Mouse (Mus musculus) kidney, embryonic 15.5 days (tissue): Measurements from ENCODE around the gene Rrp1b. TPM values are rescaled to one million over a fixed set of nuclear protein-coding genes. Genes with fewer than 3 reads are reported as not detected.
A peak's percentile ranks its signal among the peaks of the same experiment; 100 is the strongest.

Experiments used
- ATAC-seq: fragments of 200-750 bp; cut with Nextera tagmentation; replicated peaks from 2 replicates; pipeline ENCODE4 v1.8.0; 2017; ENCODE audit warnings: moderate TSS enrichment; ENCODE audit not compliant: low FRiP score
- H3K27ac ChIP-seq: fragments of 300-500 bp; sonication (generic); 2 replicates; pipeline ENCODE4 v1.5.1; 2015; ENCODE audit warnings: mild to moderate bottlenecking, inconsistent platforms
- H3K27me3 ChIP-seq: fragments of 300-500 bp; sonication (generic); 2 replicates; pipeline ENCODE4 v1.6.1; 2015; ENCODE audit warnings: inconsistent platforms
- H3K36me3 ChIP-seq: fragments of 300-500 bp; sonication (generic); 2 replicates; pipeline ENCODE4 v1.6.1; 2015; ENCODE audit warnings: inconsistent platforms
- H3K4me1 ChIP-seq: fragments of 300-500 bp; sonication (generic); 2 replicates; pipeline ENCODE4 v1.6.1; 2015; ENCODE audit warnings: inconsistent platforms
- H3K4me2 ChIP-seq: fragments of 300-500 bp; sonication (generic); 2 replicates; pipeline ENCODE4 v1.6.1; 2015; ENCODE audit warnings: moderate library complexity, mild to moderate bottlenecking, inconsistent platforms
- H3K4me3 ChIP-seq: fragments of 300-500 bp; sonication (generic); replicated peaks from 2 replicates; pipeline ENCODE4 v1.5.1; 2015; ENCODE audit warnings: mild to moderate bottlenecking, inconsistent platforms
- H3K9ac ChIP-seq: fragments of 300-500 bp; sonication (generic); 2 replicates; pipeline ENCODE4 v1.6.1; 2015; ENCODE audit warnings: mild to moderate bottlenecking, inconsistent platforms
- H3K9me3 ChIP-seq: fragments of 300-500 bp; sonication (generic); replicated peaks from 2 replicates; pipeline ENCODE4 v1.6.1; 2016; ENCODE audit warnings: inconsistent platforms
- WGBS: fragments of 180-500 bp; shearing (Covaris S2); methylation state at CpG from one replicate; pipeline ENCODE4 v1.1.7; 2015; ENCODE audit warnings: mixed read lengths; 5-methylcytosine and 5-hydroxymethylcytosine counted together
- polyA plus RNA-seq: library from polyadenylated mRNA; unstranded; fragments of >200 nt; fragmentation: Nextera tagmentation; extraction: Ambion mirVana; gene quantifications from 2 replicates; pipeline ENCODE4 v1.2.1, GENCODE M21; 2015

Gene Rrp1b
- polyA plus RNA-seq, 1 experiment from 2014 or later, result 73.6 TPM

DNA sequence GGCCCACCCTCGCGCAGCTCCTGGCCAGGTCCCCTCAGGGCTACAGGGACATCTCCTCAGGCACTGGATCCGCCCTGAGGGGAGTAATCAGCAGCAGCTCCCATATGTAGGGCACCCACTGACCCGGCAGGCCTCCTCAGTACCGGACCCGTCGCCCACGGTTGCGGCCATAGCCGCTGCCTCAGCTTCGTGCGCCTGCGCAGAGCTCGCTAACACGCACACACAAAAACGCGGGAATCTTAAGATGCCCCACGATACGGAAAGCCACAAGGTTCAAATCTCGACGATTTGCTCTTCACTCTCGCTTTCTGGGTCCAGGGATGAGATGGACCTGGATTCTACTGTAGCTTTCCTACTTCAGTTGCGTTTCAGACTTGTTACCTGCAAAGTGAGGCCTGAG, 1.6 kb upstream of the Rrp1b start:
- Histone ChIP-seq H3K36me3 (peaks cover 9% of the 10 kb centered on the region; the same call in 1 of the 2 replicates), H3K4me3 (no peak overlapping the region), H3K9ac (no peak overlapping the region), H3K9me3 (no peaks in the 10 kb centered on the region), H3K27me3 (no peaks in the 10 kb centered on the region), H3K27ac (no peak overlapping the region), H3K4me1 (peaks cover 25% of the 10 kb centered on the region), H3K4me2 (no peak overlapping the region)
- 90% methylated on average over 23 of the region's 23 CpGs for WGBS
- ATAC-seq, result no peak

DNA sequence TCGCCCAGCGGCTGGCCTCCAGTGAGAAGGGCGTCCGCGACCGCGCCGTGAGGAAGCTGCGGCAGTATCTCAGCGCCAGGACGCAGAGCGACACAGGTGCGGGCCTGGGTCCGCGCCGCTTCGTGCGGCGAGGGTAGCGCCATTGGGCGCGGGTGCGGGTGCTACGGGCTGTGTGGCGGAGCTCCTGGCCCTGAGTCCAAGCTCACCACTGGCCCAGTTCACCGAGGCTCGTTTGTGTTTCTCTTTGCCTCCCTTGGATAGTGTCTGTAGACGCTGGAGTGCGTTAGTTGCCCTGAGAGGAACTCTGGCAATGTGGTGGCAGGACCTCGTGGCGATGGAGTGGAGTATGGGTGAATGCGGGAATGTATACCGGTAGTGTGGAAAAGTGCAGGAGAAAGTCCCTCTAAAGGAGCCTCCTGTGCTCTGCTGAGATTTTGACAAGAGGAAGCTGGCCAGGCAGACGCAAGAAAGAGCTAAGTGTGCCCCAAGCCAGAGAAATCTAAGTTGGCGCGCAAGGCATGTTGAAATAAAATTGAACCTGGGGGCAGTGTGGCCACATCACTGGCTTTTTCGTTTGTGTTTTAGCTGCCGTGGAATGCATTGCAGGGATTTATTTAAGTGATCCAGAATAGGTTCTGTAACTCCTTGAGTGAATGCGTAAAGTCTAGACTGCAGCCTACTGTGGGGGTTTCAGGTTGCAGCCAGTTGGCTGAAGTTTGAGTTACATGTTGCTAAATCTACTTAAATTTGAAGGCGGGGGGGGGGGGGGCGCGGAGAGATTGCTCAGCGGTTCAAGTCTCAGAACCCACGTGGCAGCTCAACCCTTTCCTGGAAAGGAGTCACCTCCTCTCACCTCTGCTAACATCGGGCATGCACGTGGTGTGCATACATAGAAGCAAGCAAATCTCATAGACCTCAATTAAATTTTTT, 874 bp downstream of the Rrp1b start:
- Histone ChIP-seq H3K4me1 (peaks cover 29% of the 10 kb centered on the region), H3K4me3 (peak overlapping the region; percentile 91), H3K27ac (peak overlapping the region; percentile 84), H3K36me3 (peaks cover 9% of the 10 kb centered on the region; the same call in 1 of the 2 replicates), H3K9me3 (no peaks in the 10 kb centered on the region), H3K9ac (peak overlapping the region; percentile 90), H3K27me3 (no peaks in the 10 kb centered on the region), H3K4me2 (peak overlapping the region; percentile 75)
- peak; percentile 66; the same call in 1 of the 2 replicates for ATAC-seq
- under 1% methylated on average over 46 of the region's 46 CpGs for WGBS

DNA sequence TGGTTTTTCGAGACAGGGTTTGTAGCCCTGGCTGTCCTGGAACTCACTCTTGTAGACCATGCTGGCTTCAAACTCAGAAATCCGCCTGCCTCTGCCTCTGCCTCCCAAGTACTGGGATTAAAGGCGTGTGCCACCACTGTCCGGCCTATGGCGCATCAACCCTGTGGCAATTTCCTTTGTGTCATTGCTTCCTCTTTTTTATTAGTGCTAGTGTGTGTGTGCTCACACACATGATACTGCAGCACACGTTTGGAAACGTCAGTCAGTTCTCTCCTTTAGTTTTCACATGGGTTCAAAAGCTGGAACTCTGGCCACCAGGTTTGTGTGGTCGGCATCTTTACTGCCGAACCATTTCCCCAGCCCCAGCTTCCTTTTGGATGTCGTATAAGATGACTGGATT, 4.4 kb downstream of the Rrp1b start:
- no peak for ATAC-seq
- Histone ChIP-seq H3K4me1 (peaks cover 33% of the 10 kb centered on the region), H3K9me3 (no peaks in the 10 kb centered on the region), H3K36me3 (peaks cover 9% of the 10 kb centered on the region; the same call in 1 of the 2 replicates), H3K4me3 (no peak overlapping the region), H3K9ac (no peak overlapping the region), H3K27me3 (no peaks in the 10 kb centered on the region), H3K4me2 (no peak overlapping the region), H3K27ac (no peak overlapping the region)
- 63% methylated on average over 10 of the region's 10 CpGs for WGBS

DNA sequence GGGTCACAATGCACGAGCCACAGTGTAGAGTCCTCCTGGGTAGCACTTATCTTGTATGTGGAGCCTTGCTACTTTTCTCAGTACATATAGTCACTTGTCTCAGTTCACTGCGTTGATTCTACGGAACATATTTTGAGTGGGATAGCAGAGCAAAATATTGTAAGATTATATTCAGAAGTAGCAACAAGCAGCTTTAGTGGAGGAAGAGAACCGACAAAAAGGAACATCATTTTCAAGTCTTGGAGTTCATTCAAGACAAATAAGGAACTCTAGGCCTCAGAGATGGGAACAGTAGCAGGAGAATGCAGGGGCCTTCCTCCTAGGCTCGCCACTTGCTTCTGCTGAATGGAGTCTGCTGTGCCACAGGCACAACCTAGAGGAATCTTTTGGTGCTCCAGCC, 10.6 kb downstream of the Rrp1b start:
- Histone ChIP-seq H3K4me1 (0 out of 2 replicates have a peak, but pooled peaks cover 7% of the 10 kb centered on the region), H3K9me3 (no peaks in the 10 kb centered on the region), H3K4me3 (no peak overlapping the region), H3K27me3 (no peaks in the 10 kb centered on the region), H3K27ac (no peak overlapping the region), H3K4me2 (no peak overlapping the region), H3K9ac (no peak overlapping the region), H3K36me3 (peaks cover 58% of the 10 kb centered on the region)
- WGBS, result 91% methylated on average over 5 of the region's 5 CpGs
- ATAC-seq, result no peak

DNA sequence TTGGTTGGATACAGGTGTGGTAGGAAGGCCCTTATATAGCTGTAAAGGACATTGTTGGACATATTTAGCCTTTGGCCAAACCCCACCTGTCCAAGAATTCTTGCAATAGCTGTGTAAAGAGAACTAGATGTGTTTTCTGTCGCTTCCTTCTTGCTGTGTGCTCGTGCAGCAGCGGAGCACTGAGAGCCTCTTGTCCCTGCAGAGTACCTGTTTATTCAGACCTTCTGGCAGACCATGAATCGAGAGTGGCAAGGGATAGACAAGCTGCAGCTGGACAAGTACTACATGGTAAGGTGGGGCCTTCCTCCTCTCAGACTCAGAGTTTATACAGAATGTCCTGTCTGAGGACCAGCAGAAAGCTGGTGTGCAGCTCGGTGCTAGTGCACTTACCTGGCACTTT, 12.5 kb downstream of the Rrp1b start:
- H3K9me3 ChIP-seq, result no peaks in the 10 kb centered on the region
- no peak overlapping the region for H3K4me3 ChIP-seq
- 0 out of 2 replicates have a peak, but pooled peaks cover 6% of the 10 kb centered on the region for H3K4me1 ChIP-seq
- no peak overlapping the region for H3K27ac ChIP-seq
- peaks cover 76% of the 10 kb centered on the region for H3K36me3 ChIP-seq
- H3K9ac ChIP-seq, result no peak overlapping the region
- ATAC-seq, result no peak
- 85% methylated on average over 5 of the region's 5 CpGs for WGBS
- H3K27me3 ChIP-seq, result no peaks in the 10 kb centered on the region
- no peak overlapping the region for H3K4me2 ChIP-seq

DNA sequence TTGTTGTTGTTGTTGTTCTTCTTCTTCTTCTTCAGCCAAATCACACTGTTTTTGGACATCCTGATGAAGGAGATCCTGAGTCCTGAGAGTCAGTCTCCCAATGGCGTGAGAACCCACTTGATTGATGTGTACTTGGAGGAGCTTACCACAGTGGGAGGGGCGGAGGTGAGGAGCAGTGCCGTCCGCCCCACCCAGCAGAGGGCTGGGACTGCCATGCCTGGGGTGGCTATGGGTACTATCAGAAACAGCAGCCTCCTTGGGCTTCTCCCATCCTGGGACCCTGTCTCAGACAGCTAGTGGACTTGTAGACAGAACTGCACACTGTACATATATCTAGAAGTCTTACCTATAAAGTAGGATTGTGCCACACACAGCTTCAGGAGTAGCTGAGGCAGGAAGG, 14.0 kb downstream of the Rrp1b start:
- Histone ChIP-seq H3K9ac (no peak overlapping the region), H3K9me3 (no peaks in the 10 kb centered on the region), H3K4me1 (0 out of 2 replicates have a peak, but pooled peaks cover 5% of the 10 kb centered on the region), H3K4me3 (no peak overlapping the region), H3K4me2 (no peak overlapping the region), H3K27ac (no peak overlapping the region), H3K27me3 (no peaks in the 10 kb centered on the region), H3K36me3 (peaks cover 92% of the 10 kb centered on the region)
- ATAC-seq, result no peak
- WGBS, result 83% methylated on average over 4 of the region's 4 CpGs

DNA sequence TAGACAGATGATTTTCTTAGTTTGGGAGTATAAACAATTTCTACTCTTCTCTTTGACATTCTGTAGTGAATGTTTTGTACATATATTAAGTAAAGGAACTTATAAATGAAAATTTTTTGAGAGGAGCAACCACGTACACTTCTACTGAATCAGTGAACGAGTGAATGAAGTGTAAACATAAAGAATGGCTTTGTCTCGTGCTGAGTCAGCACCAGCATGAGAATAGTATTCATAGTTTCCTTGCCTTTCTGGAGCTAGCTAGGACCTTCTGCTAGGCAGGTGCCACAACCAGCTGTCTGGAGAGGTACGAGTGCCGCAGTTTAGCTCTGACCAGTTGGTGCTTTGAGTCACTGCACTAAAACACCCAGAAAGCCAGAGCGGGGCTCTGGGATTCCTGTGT, 14.7 kb downstream of the Rrp1b start:
- no peak for ATAC-seq
- H3K9me3 ChIP-seq, result no peaks in the 10 kb centered on the region
- H3K36me3 ChIP-seq, result peaks cover 98% of the 10 kb centered on the region
- H3K4me1 ChIP-seq, result 0 out of 2 replicates have a peak, but pooled peaks cover under 1% of the 10 kb centered on the region
- H3K27ac ChIP-seq, result no peak overlapping the region
- WGBS, result 86% methylated on average over 6 of the region's 6 CpGs
- H3K4me3 ChIP-seq, result no peak overlapping the region
- H3K4me2 ChIP-seq, result no peak overlapping the region
- no peak overlapping the region for H3K9ac ChIP-seq
- H3K27me3 ChIP-seq, result no peaks in the 10 kb centered on the region

DNA sequence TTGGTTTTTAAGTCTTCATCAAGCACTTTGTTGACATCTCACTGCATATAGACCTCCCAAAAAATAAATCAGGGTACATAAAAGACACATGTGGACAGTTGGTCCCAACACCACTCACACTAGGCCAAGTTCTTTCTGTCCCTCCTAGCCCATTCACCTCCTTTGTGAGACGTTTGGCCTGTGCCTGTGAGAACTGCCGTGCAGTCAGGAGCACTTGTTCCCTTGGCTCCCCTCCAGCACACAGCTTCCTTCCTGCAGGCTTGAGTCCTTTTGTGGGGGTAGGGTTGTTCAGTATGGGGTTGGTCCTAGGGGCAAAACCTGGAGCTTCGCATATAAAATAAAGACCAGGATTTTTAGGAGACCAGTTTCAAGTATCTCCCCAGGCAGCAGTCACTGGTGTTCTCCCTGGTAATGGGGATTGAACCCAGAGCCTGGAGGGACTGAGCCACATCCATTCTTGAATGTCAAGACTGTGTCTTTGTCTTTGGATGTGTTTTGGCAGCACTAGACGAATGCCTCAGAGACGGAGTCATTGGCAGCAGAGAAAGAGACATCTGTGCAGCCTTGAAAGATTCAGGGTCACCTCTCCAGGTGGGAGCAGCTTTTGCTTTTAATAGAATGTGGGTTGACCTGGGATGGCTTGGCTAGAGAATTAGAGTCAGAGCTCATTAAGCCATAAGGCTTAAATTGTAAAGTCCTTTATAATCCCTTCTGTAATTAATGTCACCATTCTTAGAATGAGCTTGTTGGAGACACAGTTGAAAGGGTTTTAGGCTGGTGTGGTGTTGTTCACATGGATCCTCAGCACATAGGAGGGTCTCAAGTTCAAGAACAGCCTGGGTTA, 16.6 kb downstream of the Rrp1b start:
- no peak for ATAC-seq
- Histone ChIP-seq H3K4me1 (no peaks in the 10 kb centered on the region), H3K36me3 (peaks cover 100% of the 10 kb centered on the region), H3K27ac (no peak overlapping the region), H3K27me3 (no peaks in the 10 kb centered on the region), H3K9ac (no peak overlapping the region), H3K4me3 (no peak overlapping the region), H3K9me3 (no peaks in the 10 kb centered on the region), H3K4me2 (no peak overlapping the region)
- 76% methylated on average over 5 of the region's 5 CpGs for WGBS

DNA sequence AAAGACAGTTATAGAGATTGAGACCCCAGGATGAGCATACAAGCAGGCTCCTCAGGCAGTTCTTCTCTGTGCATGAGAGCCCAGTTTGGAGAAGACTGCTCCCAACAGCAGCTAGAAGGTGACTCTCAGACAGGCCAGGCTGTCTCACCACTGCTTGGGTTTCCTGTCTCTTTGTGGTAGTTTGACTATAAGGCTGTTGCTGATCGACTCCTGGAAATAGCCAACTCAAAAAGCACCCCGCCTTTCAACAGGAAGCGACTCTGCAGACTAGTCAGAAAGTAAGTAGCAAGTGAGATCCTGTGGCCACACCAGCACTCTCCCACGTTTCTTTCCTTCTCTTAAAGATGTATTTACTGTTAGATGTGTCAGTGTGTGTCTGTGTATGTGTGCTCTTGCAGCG, 17.8 kb downstream of the Rrp1b start:
- ATAC-seq, result no peak
- H3K9ac ChIP-seq, result no peak overlapping the region
- no peaks in the 10 kb centered on the region for H3K27me3 ChIP-seq
- WGBS, result 95% methylated on average over 5 of the region's 5 CpGs
- H3K36me3 ChIP-seq, result peaks cover 100% of the 10 kb centered on the region
- H3K9me3 ChIP-seq, result no peaks in the 10 kb centered on the region
- H3K27ac ChIP-seq, result no peak overlapping the region
- no peak overlapping the region for H3K4me2 ChIP-seq
- no peak overlapping the region for H3K4me3 ChIP-seq
- no peaks in the 10 kb centered on the region for H3K4me1 ChIP-seq

DNA sequence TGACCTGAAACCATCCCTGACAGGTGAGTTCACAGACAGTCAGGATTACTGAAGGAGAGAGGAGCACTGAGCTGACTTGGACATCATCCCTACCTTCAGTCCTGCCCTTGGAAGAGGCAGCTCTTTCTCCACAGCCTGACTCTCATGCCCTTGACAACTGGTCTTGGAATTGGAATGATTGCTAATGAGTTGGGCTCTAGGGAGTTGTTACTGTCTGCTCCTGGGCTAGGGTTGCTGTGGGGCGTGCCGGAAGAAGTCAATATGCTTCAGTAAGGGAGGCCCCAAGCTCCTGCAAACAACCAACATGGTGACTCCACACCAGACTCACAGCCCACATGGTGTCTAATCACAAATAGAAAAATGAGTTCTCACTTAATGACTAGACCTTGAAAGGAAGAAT, 21.9 kb downstream of the Rrp1b start:
- no peak overlapping the region for H3K4me2 ChIP-seq
- 92% methylated on average over 2 of the region's 2 CpGs for WGBS
- no peak overlapping the region for H3K27ac ChIP-seq
- H3K4me3 ChIP-seq, result no peak overlapping the region
- peaks cover 98% of the 10 kb centered on the region for H3K36me3 ChIP-seq
- H3K9me3 ChIP-seq, result no peaks in the 10 kb centered on the region
- no peak for ATAC-seq
- H3K4me1 ChIP-seq, result no peaks in the 10 kb centered on the region
- no peaks in the 10 kb centered on the region for H3K27me3 ChIP-seq
- no peak overlapping the region for H3K9ac ChIP-seq

DNA sequence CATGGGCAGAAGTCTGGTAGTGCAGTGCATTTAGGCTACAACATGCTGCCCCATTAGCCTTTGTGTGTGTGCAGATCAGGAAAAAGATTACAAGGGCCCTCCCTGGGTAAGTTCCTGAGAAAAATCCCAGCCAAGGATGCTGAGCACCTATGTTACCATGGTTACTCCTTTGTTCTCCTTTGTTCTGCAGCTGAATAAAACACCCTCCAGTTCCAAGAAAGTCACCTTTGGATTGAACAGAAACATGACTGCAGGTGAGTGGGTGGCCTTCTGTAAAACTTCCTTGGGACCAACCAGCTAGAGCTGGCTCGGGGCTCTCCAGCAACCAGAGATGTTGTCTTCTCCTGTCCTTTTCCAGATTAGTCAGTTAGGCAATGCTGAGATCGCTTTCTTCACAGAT, 23.2 kb downstream of the Rrp1b start:
- Histone ChIP-seq H3K4me2 (no peak overlapping the region), H3K4me3 (no peak overlapping the region), H3K9me3 (no peaks in the 10 kb centered on the region), H3K27me3 (no peaks in the 10 kb centered on the region), H3K4me1 (no peaks in the 10 kb centered on the region), H3K9ac (no peak overlapping the region), H3K36me3 (peaks cover 91% of the 10 kb centered on the region), H3K27ac (no peak overlapping the region)
- ATAC-seq, result no peak
- 93% methylated on average over 2 of the region's 2 CpGs for WGBS

DNA sequence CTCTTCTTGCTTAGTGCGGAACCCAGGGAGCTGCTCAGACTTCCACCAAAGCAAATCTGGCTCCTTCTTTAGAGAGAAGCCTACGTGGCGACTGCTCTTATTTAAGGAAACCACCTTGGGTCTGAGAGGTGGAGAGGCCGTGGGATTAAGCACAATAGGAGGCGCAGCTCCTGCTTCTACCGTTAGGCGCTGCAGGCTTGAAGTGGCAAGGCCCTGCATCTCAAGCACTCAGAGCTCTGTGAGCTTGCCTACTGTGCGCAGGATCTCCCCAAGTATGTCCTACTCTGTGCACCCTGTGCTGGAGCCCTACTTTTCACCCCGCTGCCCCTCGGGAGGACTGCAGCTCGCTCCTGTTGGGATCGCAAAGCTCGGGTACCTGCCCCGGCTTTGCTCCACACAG, 25.3 kb downstream of the Rrp1b start:
- no peaks in the 10 kb centered on the region for H3K9me3 ChIP-seq
- H3K4me3 ChIP-seq, result no peak overlapping the region
- peaks cover 69% of the 10 kb centered on the region for H3K36me3 ChIP-seq
- no peak overlapping the region for H3K9ac ChIP-seq
- WGBS, result 96% methylated on average over 14 of the region's 14 CpGs
- no peak for ATAC-seq
- no peak overlapping the region for H3K4me2 ChIP-seq
- no peak overlapping the region for H3K27ac ChIP-seq
- H3K4me1 ChIP-seq, result no peaks in the 10 kb centered on the region
- H3K27me3 ChIP-seq, result no peaks in the 10 kb centered on the region
